Mouse (Mus musculus): ENCODE data around the gene Synm. TPM values are rescaled to one million over a fixed set of nuclear protein-coding genes. Genes with fewer than 3 reads are reported as not detected.
A peak's percentile ranks its signal among the peaks of the same experiment; 100 is the strongest.

Gene Synm
- polyA plus RNA-seq, 1 experiment, result 15.2 TPM

DNA sequence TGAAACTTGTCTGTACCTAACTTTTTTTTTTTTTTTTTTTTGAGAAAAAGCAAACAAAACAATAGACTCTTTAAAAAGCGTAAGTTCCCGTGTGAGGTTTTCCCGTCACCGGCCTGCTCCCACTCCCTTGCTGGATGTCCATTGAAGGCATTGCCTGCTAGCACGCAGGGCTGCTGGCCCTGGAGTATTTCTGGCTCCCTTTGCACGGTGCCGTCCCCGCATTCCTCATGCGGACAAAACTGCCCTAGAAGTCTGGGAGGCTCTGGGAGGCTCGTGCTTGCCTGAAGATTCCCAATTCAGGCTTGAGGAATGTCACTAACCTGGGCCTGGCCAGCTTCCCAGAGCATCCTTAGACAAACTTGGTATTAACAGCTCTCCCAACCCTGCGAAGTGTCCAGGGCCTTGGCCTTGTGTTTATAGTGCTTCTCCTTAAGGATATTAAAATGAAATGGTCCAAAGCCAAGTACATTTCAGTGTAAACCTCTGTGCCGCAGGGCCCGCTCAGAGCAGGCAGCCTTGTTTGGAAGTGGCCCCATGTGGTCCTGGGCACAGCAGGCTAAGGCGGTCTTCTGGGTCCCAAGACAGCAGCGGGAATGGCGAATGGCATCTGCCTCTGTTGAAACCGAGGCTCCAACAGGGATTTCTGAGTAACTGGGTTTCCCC lies 58.2 kb downstream of the Synm start:
- Histone ChIP-seq H3K36me3 (ENCODE audit: control insufficient read depth, insufficient read depth, low read length) (0 out of 2 replicates have a peak, but pooled peaks cover 1% of the 10 kb centered on the region), H3K4me3 (ENCODE audit: low read depth, low read length) (no peak overlapping the region), H3K27me3 (ENCODE audit: control insufficient read depth, insufficient read depth, low read length) (no peaks in the 10 kb centered on the region), H3K27ac (ENCODE audit: insufficient read depth, low read depth, low read length) (peak overlapping the region; percentile 47; the same call in 1 of the 2 replicates), H3K4me1 (ENCODE audit: control insufficient read depth, insufficient read depth, insufficient read length, low read length) (no peaks in the 10 kb centered on the region)
- WGBS, result 80% methylated on average over 17 of the region's 17 CpGs
- TF ChIP-seq CTCF (IDR thresholded peaks at IDR 0.05; ENCODE audit: extremely low read depth, insufficient read length, insufficient replicate concordance, low read depth, low read length), result no peak
- TF ChIP-seq POLR2A (IDR thresholded peaks at IDR 0.05; ENCODE audit: low read depth, low read length), result no peak

DNA sequence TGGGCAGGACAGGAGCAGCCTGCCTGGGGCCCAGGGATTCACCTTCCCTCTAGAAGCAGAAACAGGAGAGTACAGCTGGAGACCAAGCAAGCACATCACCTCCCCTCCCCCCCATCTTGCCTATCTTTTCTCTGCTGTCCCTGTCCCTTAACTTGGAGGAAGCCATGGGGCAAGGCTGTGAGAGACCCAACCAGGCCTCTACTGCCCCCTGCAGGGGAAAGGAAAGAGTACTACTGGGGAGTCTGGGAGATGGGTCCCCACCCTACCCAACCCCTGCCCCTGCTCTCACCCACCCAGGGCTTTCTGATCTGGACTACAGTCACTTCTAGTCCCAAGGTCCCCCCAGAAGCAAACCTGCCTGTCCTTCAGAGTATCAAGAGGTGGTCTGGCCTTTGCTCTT lies 58.7 kb downstream of the Synm start:
- Histone ChIP-seq H3K27ac (ENCODE audit: insufficient read depth, low read depth, low read length) (0 out of 2 replicates have a peak overlapping the region, but pooled peaks have one; percentile 15), H3K4me1 (ENCODE audit: control insufficient read depth, insufficient read depth, insufficient read length, low read length) (no peaks in the 10 kb centered on the region), H3K4me3 (ENCODE audit: low read depth, low read length) (no peak overlapping the region), H3K36me3 (ENCODE audit: control insufficient read depth, insufficient read depth, low read length) (0 out of 2 replicates have a peak, but pooled peaks cover 1% of the 10 kb centered on the region), H3K27me3 (ENCODE audit: control insufficient read depth, insufficient read depth, low read length) (no peaks in the 10 kb centered on the region)
- TF ChIP-seq POLR2A (IDR thresholded peaks at IDR 0.05; ENCODE audit: low read depth, low read length) (no peak), CTCF (IDR thresholded peaks at IDR 0.05; ENCODE audit: extremely low read depth, insufficient read length, insufficient replicate concordance, low read depth, low read length) (peak; percentile 63; the same call in 1 of the 2 replicates)

DNA sequence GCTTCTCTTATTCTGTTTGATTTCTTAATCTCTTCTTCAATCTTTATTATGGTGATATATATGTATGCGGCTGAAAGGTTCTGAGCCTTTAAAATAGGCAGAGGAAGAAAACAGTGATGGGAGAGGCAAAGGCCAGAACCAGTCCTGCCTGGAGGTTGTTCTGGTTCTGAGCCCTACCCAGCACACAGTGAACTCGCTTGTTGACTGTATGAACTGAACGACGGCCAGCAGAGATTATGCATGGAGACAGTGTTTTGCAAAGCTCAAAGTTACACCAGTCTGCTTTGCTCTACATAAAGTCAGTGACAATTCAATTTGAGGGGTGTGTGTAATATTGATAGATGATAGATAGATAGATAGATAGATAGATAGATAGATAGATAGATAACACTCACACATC lies 60.2 kb downstream of the Synm start:
- Histone ChIP-seq H3K36me3 (ENCODE audit: control insufficient read depth, insufficient read depth, low read length) (0 out of 2 replicates have a peak, but pooled peaks cover 1% of the 10 kb centered on the region), H3K4me3 (ENCODE audit: low read depth, low read length) (no peak overlapping the region), H3K27ac (ENCODE audit: insufficient read depth, low read depth, low read length) (no peak overlapping the region), H3K4me1 (ENCODE audit: control insufficient read depth, insufficient read depth, insufficient read length, low read length) (no peaks in the 10 kb centered on the region), H3K27me3 (ENCODE audit: control insufficient read depth, insufficient read depth, low read length) (no peaks in the 10 kb centered on the region)
- TF ChIP-seq POLR2A (IDR thresholded peaks at IDR 0.05; ENCODE audit: low read depth, low read length) (no peak), CTCF (IDR thresholded peaks at IDR 0.05; ENCODE audit: extremely low read depth, insufficient read length, insufficient replicate concordance, low read depth, low read length) (no peak)
- 43% methylated on average over 4 of the region's 4 CpGs for WGBS

DNA sequence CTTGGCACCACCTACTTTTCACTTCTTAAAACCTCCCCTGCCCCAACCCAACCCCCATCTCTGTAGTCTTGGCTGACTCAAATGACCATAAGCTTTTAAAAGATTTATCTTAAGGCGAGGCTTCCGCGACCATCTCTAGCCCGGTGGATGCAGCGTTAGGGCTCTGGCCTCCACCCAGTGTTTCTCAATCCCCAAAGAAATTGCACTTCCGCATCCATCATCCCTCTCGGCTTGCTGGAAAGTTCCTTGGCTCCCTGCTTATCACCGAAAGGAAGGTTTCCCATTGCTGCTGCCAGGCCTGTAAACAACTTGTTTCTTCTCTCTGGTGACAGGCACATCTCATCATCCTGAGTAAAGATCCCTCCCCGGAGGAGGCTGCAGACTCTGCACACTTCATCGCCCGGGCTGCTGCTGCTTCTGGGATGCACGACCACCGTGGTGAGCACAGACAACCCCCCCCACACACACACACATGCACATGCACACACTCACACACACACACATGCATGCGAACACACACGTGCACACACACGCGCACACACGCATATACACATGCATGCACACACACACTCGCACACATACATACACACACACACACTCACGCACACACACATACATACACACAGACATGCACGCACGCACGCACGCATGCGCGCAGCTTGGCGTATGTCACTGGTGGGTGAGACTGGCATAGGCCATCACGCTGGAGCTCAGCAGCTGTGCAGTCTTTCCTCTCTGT lies 61.5 kb downstream of the Synm start:
- no peak for TF ChIP-seq CTCF (IDR thresholded peaks at IDR 0.05; ENCODE audit: extremely low read depth, insufficient read length, insufficient replicate concordance, low read depth, low read length)
- TF ChIP-seq POLR2A (IDR thresholded peaks at IDR 0.05; ENCODE audit: low read depth, low read length), result no peak
- 79% methylated on average over 28 of the region's 28 CpGs for WGBS
- Histone ChIP-seq H3K27ac (ENCODE audit: insufficient read depth, low read depth, low read length) (no peak overlapping the region), H3K4me1 (ENCODE audit: control insufficient read depth, insufficient read depth, insufficient read length, low read length) (no peaks in the 10 kb centered on the region), H3K27me3 (ENCODE audit: control insufficient read depth, insufficient read depth, low read length) (no peaks in the 10 kb centered on the region), H3K4me3 (ENCODE audit: low read depth, low read length) (no peak overlapping the region), H3K36me3 (ENCODE audit: control insufficient read depth, insufficient read depth, low read length) (0 out of 2 replicates have a peak, but pooled peaks cover 1% of the 10 kb centered on the region)

DNA sequence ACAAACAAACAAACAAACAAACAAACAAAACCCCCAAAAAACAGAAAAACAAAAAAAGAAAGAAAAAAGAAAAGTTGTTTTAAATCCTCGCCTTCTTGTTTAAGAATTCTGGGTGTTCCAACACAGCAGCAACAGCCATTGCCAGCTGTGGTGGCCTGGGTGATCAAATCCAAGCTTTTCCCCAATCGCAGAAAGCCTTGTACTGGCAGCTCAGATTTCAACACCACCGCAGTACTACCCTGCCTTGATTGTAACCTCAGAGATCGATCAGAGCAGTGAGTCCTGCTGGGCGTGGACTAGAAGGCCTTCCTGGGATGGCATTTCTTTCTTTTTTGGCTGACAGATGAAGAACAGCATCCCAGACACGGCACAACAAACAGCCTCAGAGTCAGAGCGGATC lies 63.6 kb downstream of the Synm start:
- TF ChIP-seq POLR2A (IDR thresholded peaks at IDR 0.05; ENCODE audit: low read depth, low read length) (no peak), CTCF (IDR thresholded peaks at IDR 0.05; ENCODE audit: extremely low read depth, insufficient read length, insufficient replicate concordance, low read depth, low read length) (no peak)
- Histone ChIP-seq H3K27me3 (ENCODE audit: control insufficient read depth, insufficient read depth, low read length) (no peaks in the 10 kb centered on the region), H3K4me3 (ENCODE audit: low read depth, low read length) (no peak overlapping the region), H3K27ac (ENCODE audit: insufficient read depth, low read depth, low read length) (no peak overlapping the region), H3K36me3 (ENCODE audit: control insufficient read depth, insufficient read depth, low read length) (no peaks in the 10 kb centered on the region), H3K4me1 (ENCODE audit: control insufficient read depth, insufficient read depth, insufficient read length, low read length) (no peaks in the 10 kb centered on the region)
- 75% methylated on average over 7 of the region's 7 CpGs for WGBS

DNA sequence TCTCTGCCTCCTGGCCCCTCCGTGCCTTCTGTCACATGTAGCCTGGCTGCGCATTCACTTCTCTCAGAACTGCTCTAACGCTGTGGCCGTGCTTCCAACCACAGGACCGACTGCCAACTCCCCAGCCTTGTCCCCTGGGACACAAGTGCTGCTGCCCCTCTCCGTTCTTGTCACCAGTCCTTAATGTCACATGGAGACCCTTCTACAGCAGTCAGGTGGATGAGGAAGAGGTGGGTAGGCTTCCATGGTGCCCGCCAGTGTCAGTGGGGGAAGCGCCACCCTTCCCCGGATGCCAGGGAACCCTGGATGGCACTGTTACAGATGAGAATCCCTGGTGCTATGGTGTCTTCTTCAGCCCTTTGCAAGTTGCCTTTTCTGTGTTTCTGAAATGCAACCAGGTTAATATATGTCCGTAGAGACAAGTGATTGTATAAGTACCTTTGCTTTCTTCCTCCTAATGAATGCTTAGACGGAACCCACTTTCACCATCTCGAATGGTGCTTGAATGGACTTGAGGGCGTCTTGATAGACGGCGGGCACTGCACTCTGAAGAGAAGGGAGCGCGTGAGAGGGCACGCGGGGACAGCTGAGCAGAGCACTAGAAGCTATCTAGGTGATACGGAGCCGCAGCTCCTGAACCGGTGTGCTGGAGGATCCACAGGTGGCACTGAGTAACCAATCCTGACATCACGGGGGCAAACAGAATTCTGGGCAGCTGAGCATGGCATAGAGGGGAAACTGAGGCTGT lies 66.6 kb downstream of the Synm start:
- Histone ChIP-seq H3K27me3 (ENCODE audit: control insufficient read depth, insufficient read depth, low read length) (no peaks in the 10 kb centered on the region), H3K27ac (ENCODE audit: insufficient read depth, low read depth, low read length) (no peak overlapping the region), H3K4me1 (ENCODE audit: control insufficient read depth, insufficient read depth, insufficient read length, low read length) (peaks cover 3% of the 10 kb centered on the region; the same call in 1 of the 2 replicates), H3K36me3 (ENCODE audit: control insufficient read depth, insufficient read depth, low read length) (no peaks in the 10 kb centered on the region), H3K4me3 (ENCODE audit: low read depth, low read length) (no peak overlapping the region)
- TF ChIP-seq CTCF (IDR thresholded peaks at IDR 0.05; ENCODE audit: extremely low read depth, insufficient read length, insufficient replicate concordance, low read depth, low read length) (no peak), POLR2A (IDR thresholded peaks at IDR 0.05; ENCODE audit: low read depth, low read length) (no peak)
- WGBS, result 91% methylated on average over 23 of the region's 23 CpGs
